Mouse (Mus musculus): ENCODE data around the gene Sf1.

- no peak for TF ChIP-seq CTCF (IDR thresholded peaks at IDR 0.05; ENCODE audit: borderline replicate concordance, insufficient read depth, low read length)
- TF ChIP-seq POLR2A (IDR thresholded peaks at IDR 0.05; ENCODE audit: low read depth, low read length) = no peak
These were observed 44.5 kb downstream of the Sf1 start for GRCm38 (mm10) chr19:6407816-6408510.
